Mouse (Mus musculus): Measurements from ENCODE around the gene Slc1a3. TPM values are rescaled to one million over a fixed set of nuclear protein-coding genes. Genes with fewer than 3 reads are reported as not detected.
A peak's percentile ranks its signal among the peaks of the same experiment; 100 is the strongest.

The Slc1a3 gene
- polyA plus RNA-seq, 1 experiment from 2014 or later: 79.2 TPM

GRCm38 (mm10) chr15:8652637-8653036, 57.9 kb downstream of the Slc1a3 start:
- Histone ChIP-seq H3K9ac (no peak overlapping the region), H3K4me3 (no peak overlapping the region), H3K27ac (no peak overlapping the region), H3K4me2 (no peak overlapping the region), H3K9me3 (replicated peaks) (no peaks in the 10 kb centered on the region), H3K4me1 (peaks cover 3% of the 10 kb centered on the region), H3K27me3 (no peaks in the 10 kb centered on the region), H3K36me3 (ENCODE audit: poor library complexity, severe bottlenecking) (peaks cover 16% of the 10 kb centered on the region; the same call in 1 of the 2 replicates)
- 86% methylated on average over 8 of the region's 8 CpGs for WGBS
- no peak for ATAC-seq

- no peak overlapping the region for H3K9ac ChIP-seq
- no peaks in the 10 kb centered on the region for H3K4me1 ChIP-seq
- H3K4me3 ChIP-seq: no peak overlapping the region
- H3K4me2 ChIP-seq: no peak overlapping the region
- no peak for ATAC-seq
- no peak overlapping the region for H3K27ac ChIP-seq
- no peaks in the 10 kb centered on the region for H3K27me3 ChIP-seq
- H3K36me3 ChIP-seq (ENCODE audit: poor library complexity, severe bottlenecking): peaks cover 44% of the 10 kb centered on the region
- H3K9me3 ChIP-seq (replicated peaks): no peaks in the 10 kb centered on the region
- WGBS: 36% methylated on average over 8 of the region's 8 CpGs
Measured at GRCm38 (mm10) chr15:8643997-8644692, 66.4 kb downstream of the Slc1a3 start.

- H3K9ac ChIP-seq: no peak overlapping the region
- H3K4me2 ChIP-seq: no peak overlapping the region
- no peaks in the 10 kb centered on the region for H3K9me3 ChIP-seq (replicated peaks)
- peaks cover 46% of the 10 kb centered on the region for H3K36me3 ChIP-seq (ENCODE audit: poor library complexity, severe bottlenecking)
- no peaks in the 10 kb centered on the region for H3K4me1 ChIP-seq
- no peak overlapping the region for H3K27ac ChIP-seq
- 77% methylated on average over 2 of the region's 2 CpGs for WGBS
- no peaks in the 10 kb centered on the region for H3K27me3 ChIP-seq
- no peak for ATAC-seq
- H3K4me3 ChIP-seq: no peak overlapping the region
Measured at GRCm38 (mm10) chr15:8639856-8640255, 70.7 kb downstream of the Slc1a3 start.

- H3K9me3 ChIP-seq (replicated peaks): no peaks in the 10 kb centered on the region
- no peak overlapping the region for H3K9ac ChIP-seq
- no peaks in the 10 kb centered on the region for H3K27me3 ChIP-seq
- 94% methylated on average over 15 of the region's 15 CpGs for WGBS
- no peak overlapping the region for H3K27ac ChIP-seq
- no peak overlapping the region for H3K4me2 ChIP-seq
- peaks cover 46% of the 10 kb centered on the region for H3K36me3 ChIP-seq (ENCODE audit: poor library complexity, severe bottlenecking)
- ATAC-seq: no peak
- H3K4me1 ChIP-seq: no peaks in the 10 kb centered on the region
- H3K4me3 ChIP-seq: no peak overlapping the region
Measured at GRCm38 (mm10) chr15:8638568-8639325, 71.8 kb downstream of the Slc1a3 start.

- WGBS: 83% methylated on average over 2 of the region's 2 CpGs
- no peak overlapping the region for H3K4me2 ChIP-seq
- no peaks in the 10 kb centered on the region for H3K27me3 ChIP-seq
- H3K4me1 ChIP-seq: peaks cover 6% of the 10 kb centered on the region
- H3K9me3 ChIP-seq (replicated peaks): no peaks in the 10 kb centered on the region
- no peak overlapping the region for H3K9ac ChIP-seq
- no peak overlapping the region for H3K27ac ChIP-seq
- no peak overlapping the region for H3K4me3 ChIP-seq
- H3K36me3 ChIP-seq (ENCODE audit: poor library complexity, severe bottlenecking): peaks cover 35% of the 10 kb centered on the region
- ATAC-seq: no peak
Measured at GRCm38 (mm10) chr15:8637283-8637682, 73.3 kb downstream of the Slc1a3 start.

GRCm38 (mm10) chr15:8635974-8636373, 74.6 kb downstream of the Slc1a3 start:
- ATAC-seq: no peak
- Histone ChIP-seq H3K4me1 (peaks cover 9% of the 10 kb centered on the region), H3K36me3 (ENCODE audit: poor library complexity, severe bottlenecking) (peaks cover 25% of the 10 kb centered on the region), H3K9me3 (replicated peaks) (no peaks in the 10 kb centered on the region), H3K4me3 (no peak overlapping the region), H3K4me2 (no peak overlapping the region), H3K9ac (no peak overlapping the region), H3K27ac (no peak overlapping the region), H3K27me3 (no peaks in the 10 kb centered on the region)
- WGBS: 93% methylated on average over 15 of the region's 15 CpGs

GRCm38 (mm10) chr15:8634807-8635206, 75.8 kb downstream of the Slc1a3 start:
- Histone ChIP-seq H3K4me3 (no peak overlapping the region), H3K9me3 (replicated peaks) (no peaks in the 10 kb centered on the region), H3K4me2 (no peak overlapping the region), H3K27ac (no peak overlapping the region), H3K27me3 (peaks cover 6% of the 10 kb centered on the region; the same call in 1 of the 2 replicates), H3K9ac (no peak overlapping the region), H3K36me3 (ENCODE audit: poor library complexity, severe bottlenecking) (peaks cover 16% of the 10 kb centered on the region), H3K4me1 (peaks cover 18% of the 10 kb centered on the region)
- no peak for ATAC-seq
- 86% methylated on average over 4 of the region's 4 CpGs for WGBS

GRCm38 (mm10) chr15:8634355-8634754, 76.2 kb downstream of the Slc1a3 start:
- Histone ChIP-seq H3K9ac (no peak overlapping the region), H3K9me3 (replicated peaks) (no peaks in the 10 kb centered on the region), H3K27ac (no peak overlapping the region), H3K4me3 (no peak overlapping the region), H3K4me1 (peaks cover 22% of the 10 kb centered on the region), H3K36me3 (ENCODE audit: poor library complexity, severe bottlenecking) (peaks cover 16% of the 10 kb centered on the region), H3K27me3 (peaks cover 6% of the 10 kb centered on the region; the same call in 1 of the 2 replicates), H3K4me2 (no peak overlapping the region)
- peak; percentile 34; the same call in 1 of the 2 replicates for ATAC-seq
- WGBS: 55% methylated on average over 3 of the region's 3 CpGs

- H3K9me3 ChIP-seq (replicated peaks): no peaks in the 10 kb centered on the region
- no peak for ATAC-seq
- WGBS: 57% methylated on average over 6 of the region's 6 CpGs
- H3K27me3 ChIP-seq: peaks cover 6% of the 10 kb centered on the region; the same call in 1 of the 2 replicates
- H3K36me3 ChIP-seq (ENCODE audit: poor library complexity, severe bottlenecking): peaks cover 9% of the 10 kb centered on the region
- no peak overlapping the region for H3K27ac ChIP-seq
- no peak overlapping the region for H3K4me2 ChIP-seq
- H3K9ac ChIP-seq: no peak overlapping the region
- no peak overlapping the region for H3K4me3 ChIP-seq
- H3K4me1 ChIP-seq: peaks cover 26% of the 10 kb centered on the region
Measured at GRCm38 (mm10) chr15:8633375-8633774, 77.2 kb downstream of the Slc1a3 start.

GRCm38 (mm10) chr15:8632361-8632760, 78.2 kb downstream of the Slc1a3 start:
- peak; percentile 17; the same call in 1 of the 2 replicates for ATAC-seq
- H3K9me3 ChIP-seq (replicated peaks): no peaks in the 10 kb centered on the region
- H3K4me1 ChIP-seq: peaks cover 31% of the 10 kb centered on the region
- H3K4me2 ChIP-seq: no peak overlapping the region
- H3K4me3 ChIP-seq: no peak overlapping the region
- H3K9ac ChIP-seq: no peak overlapping the region
- H3K27ac ChIP-seq: no peak overlapping the region
- peaks cover 4% of the 10 kb centered on the region; the same call in 1 of the 2 replicates for H3K36me3 ChIP-seq (ENCODE audit: poor library complexity, severe bottlenecking)
- peaks cover 9% of the 10 kb centered on the region for H3K27me3 ChIP-seq
- 6% methylated on average over 10 of the region's 10 CpGs for WGBS

GRCm38 (mm10) chr15:8629317-8629831, 81.2 kb downstream of the Slc1a3 start:
- H3K27me3 ChIP-seq: peaks cover 9% of the 10 kb centered on the region
- H3K27ac ChIP-seq: peak overlapping the region; percentile 55; the same call in 1 of the 2 replicates
- peak overlapping the region; percentile 42 for H3K4me3 ChIP-seq
- ATAC-seq: peak; percentile 92
- peak overlapping the region; percentile 78 for H3K4me2 ChIP-seq
- H3K36me3 ChIP-seq (ENCODE audit: poor library complexity, severe bottlenecking): no peaks in the 10 kb centered on the region
- H3K9ac ChIP-seq: peak overlapping the region; percentile 69
- no peaks in the 10 kb centered on the region for H3K9me3 ChIP-seq (replicated peaks)
- H3K4me1 ChIP-seq: peaks cover 36% of the 10 kb centered on the region
- WGBS: under 1% methylated on average over 13 of the region's 13 CpGs

- ATAC-seq: no peak
- Histone ChIP-seq H3K4me3 (no peak overlapping the region), H3K27ac (no peak overlapping the region), H3K9ac (no peak overlapping the region), H3K4me2 (peak overlapping the region; percentile 65), H3K4me1 (peaks cover 36% of the 10 kb centered on the region), H3K36me3 (ENCODE audit: poor library complexity, severe bottlenecking) (no peaks in the 10 kb centered on the region), H3K9me3 (replicated peaks) (no peaks in the 10 kb centered on the region), H3K27me3 (peaks cover 9% of the 10 kb centered on the region)
- 73% methylated on average over 8 of the region's 8 CpGs for WGBS
Measured at GRCm38 (mm10) chr15:8628150-8628549, 82.4 kb downstream of the Slc1a3 start.
